Mouse (Mus musculus) MEL (cell line): ENCODE measurements around the gene Nars2.

Experiments used
- BHLHE40 ChIP-seq: IDR thresholded peaks from 2 replicates; pipeline ENCODE4 v1.6.1; 2012; ENCODE audit warnings: low read depth, mild to moderate bottlenecking, inconsistent platforms, low read length, improper control_type of control experiment, borderline replicate concordance
- CHD2 ChIP-seq: IDR thresholded peaks from 2 replicates; pipeline ENCODE4 v1.6.1; 2011; ENCODE audit warnings: low read length, improper control_type of control experiment
- CTCF ChIP-seq, 3 experiments: IDR thresholded peaks in 2 of 3; conservative IDR thresholded peaks in 1 of 3; 2 replicates each; pipeline ENCODE4 v1.5.1; 2011 to 2012; ENCODE audit warnings: low read length in 3 of 3, low read depth in 2 of 3, mild to moderate bottlenecking in 2 of 3, improper control_type of control experiment in 1 of 3, inconsistent platforms in 1 of 3, mixed read lengths in 1 of 3, moderate library complexity in 1 of 3; ENCODE audit not compliant: control insufficient read depth in 1 of 3, insufficient read depth in 1 of 3, poor library complexity in 1 of 3, severe bottlenecking in 1 of 3
- E2F4 ChIP-seq: IDR thresholded peaks from 2 replicates; pipeline ENCODE4 v1.6.1; 2011; ENCODE audit warnings: low read depth, low read length, improper control_type of control experiment, borderline replicate concordance
- GATA1 ChIP-seq: IDR thresholded peaks from 2 replicates; pipeline ENCODE4 v1.6.1; 2011; ENCODE audit warnings: low read depth, low read length, improper control_type of control experiment
- JUND ChIP-seq: IDR thresholded peaks from 2 replicates; pipeline ENCODE4 v1.6.1; 2011; ENCODE audit warnings: low read depth, mild to moderate bottlenecking, improper control_type of control experiment, low read length
- MAX ChIP-seq: IDR thresholded peaks from 2 replicates; pipeline ENCODE4 v1.6.1; 2011; ENCODE audit warnings: low read length, improper control_type of control experiment
- MXI1 ChIP-seq: IDR thresholded peaks from 2 replicates; pipeline ENCODE4 v1.6.1; 2011; ENCODE audit warnings: mild to moderate bottlenecking, low read depth, low read length, improper control_type of control experiment
- NELFE ChIP-seq: IDR thresholded peaks from 2 replicates; pipeline ENCODE4 v1.6.1; 2011; ENCODE audit warnings: low read depth, low read length, improper control_type of control experiment
- NRF1 ChIP-seq: IDR thresholded peaks from 2 replicates; pipeline ENCODE4 v1.6.1; 2014; ENCODE audit warnings: low read depth, mild to moderate bottlenecking, inconsistent platforms, low read length, improper control_type of control experiment, moderate library complexity; ENCODE audit not compliant: poor library complexity, insufficient read depth, severe bottlenecking
- POLR2A ChIP-seq, 2 experiments: IDR thresholded peaks; 2 replicates each; pipeline ENCODE4 v1.6.1; 2011 to 2012; ENCODE audit warnings: low read length in 2 of 2, mild to moderate bottlenecking in 2 of 2, control low read depth in 1 of 2, improper control_type of control experiment in 1 of 2, low read depth in 1 of 2, moderate library complexity in 1 of 2; ENCODE audit not compliant: control insufficient read depth in 1 of 2, insufficient read depth in 1 of 2, poor library complexity in 1 of 2
- RAD21 ChIP-seq: IDR thresholded peaks from 2 replicates; pipeline ENCODE4 v1.6.1; 2011; ENCODE audit warnings: mild to moderate bottlenecking, low read depth, low read length, improper control_type of control experiment
- USF1 ChIP-seq: IDR thresholded peaks from 2 replicates; pipeline ENCODE4 v1.6.1; 2014; ENCODE audit warnings: low read depth, mild to moderate bottlenecking, inconsistent platforms, low read length, improper control_type of control experiment, moderate library complexity

- TF ChIP-seq USF1 (no peak), NELFE (no peak), MXI1 (no peak), GATA1 (no peak), CTCF (IDR thresholded peaks at IDR 0.05 in 2 of 3, conservative IDR thresholded peaks at IDR 0.05 in 1 of 3; ENCODE audit: control insufficient read depth in 1 of 3, insufficient read depth in 1 of 3, low read depth in 2 of 3, low read length in 3 of 3, poor library complexity in 1 of 3, severe bottlenecking in 1 of 3) (no peak), E2F4 (no peak), RAD21 (no peak), MAX (no peak), JUND (no peak), POLR2A (IDR thresholded peaks at IDR 0.05; ENCODE audit: control insufficient read depth in 1 of 2, insufficient read depth in 1 of 2, low read depth in 1 of 2, low read length in 2 of 2, poor library complexity in 1 of 2) (no peak), CHD2 (no peak), BHLHE40 (no peak), NRF1 (no peak)
Measured at GRCm38 (mm10) chr7:96922927-96923326, 28.4 kb upstream of the Nars2 start.
